16 mouse cellular contexts compared by ENCODE assay signal in genomic region chr2:74933771-74934170, GRCm38 (mm10).
DNase-seq lines count a peak whose midpoint lies in the region; ATAC-seq and TF ChIP-seq lines count a peak whose summit lies in the region.
"Had no signal": no experiment of that assay in that cellular context is flagged by ENCODE, and none has a peak within 500 bp of the region (broad histone marks: within the 10 kb centered on the region; RNA-seq: fewer than 3 reads in every experiment).

No protein-coding gene starts in this region.

- no peak for TF ChIP-seq CTCF in hindbrain, postnatal 0 days (IDR thresholded peaks at IDR 0.05; ENCODE audit: low read depth)
- no peak for TF ChIP-seq CTCF in brain, embryonic 14.5 days (IDR thresholded peaks at IDR 0.05; ENCODE audit: borderline replicate concordance, extremely low read depth, insufficient read depth, insufficient read length)

- no peaks in the 10 kb centered on the region for H3K9me3 ChIP-seq in hindbrain, postnatal 0 days (ENCODE audit: low read length)
- no peaks in the 10 kb centered on the region for H3K9me3 ChIP-seq in hindbrain, embryonic 12.5 days (replicated peaks)
- H3K9me3 ChIP-seq: heart, embryonic 15.5 days; limb, embryonic 15.5 days had no signal

- H3K4me1 ChIP-seq in hindbrain, postnatal 0 days (ENCODE audit: insufficient read depth, low read length) = peaks cover 4% of the 10 kb centered on the region; the same call in 1 of the 2 replicates
- peaks cover 2% of the 10 kb centered on the region; the same call in 1 of the 2 replicates for H3K4me1 ChIP-seq in hindbrain, embryonic 12.5 days
- H3K4me1 ChIP-seq: limb, embryonic 15.5 days had no signal

- no peak overlapping the region for H3K4me3 ChIP-seq in hindbrain, postnatal 0 days (ENCODE audit: low read length)
- H3K4me3 ChIP-seq in hindbrain, embryonic 12.5 days = no peak overlapping the region
- H3K4me3 ChIP-seq: heart, embryonic 15.5 days; limb, embryonic 15.5 days had no signal

- H3K9ac ChIP-seq in hindbrain, postnatal 0 days (replicated peaks; ENCODE audit: low read length) = no peak overlapping the region
- H3K9ac ChIP-seq in hindbrain, embryonic 12.5 days = no peak overlapping the region
- H3K9ac ChIP-seq: heart, embryonic 15.5 days; hindbrain, embryonic 14.5 days; limb, embryonic 15.5 days; liver, embryonic 14.5 days had no signal

- no peak overlapping the region for H3K27ac ChIP-seq in hindbrain, postnatal 0 days
- H3K27ac ChIP-seq in hindbrain, embryonic 12.5 days = no peak overlapping the region
- H3K27ac ChIP-seq: heart, embryonic 15.5 days; hindbrain, embryonic 14.5 days; limb, embryonic 15.5 days; liver, embryonic 14.5 days had no signal

- no peak for TF ChIP-seq POLR2A in brain, embryonic 14.5 days (IDR thresholded peaks at IDR 0.05; ENCODE audit: borderline replicate concordance, extremely low read depth, insufficient read depth, insufficient read length, poor library complexity, severe bottlenecking)

- ATAC-seq in hindbrain, postnatal 0 days = no peak
- ATAC-seq in hindbrain, embryonic 12.5 days (ENCODE audit: low FRiP score) = no peak

- WGBS in hindbrain, postnatal 0 days = 68% methylated on average over 1 of the region's 1 CpGs
- WGBS in hindbrain, embryonic 12.5 days = 94% methylated on average over 1 of the region's 1 CpGs

- H3K27me3 ChIP-seq in hindbrain, postnatal 0 days (ENCODE audit: insufficient read depth, low read length) = no peaks in the 10 kb centered on the region
- no peaks in the 10 kb centered on the region for H3K27me3 ChIP-seq in hindbrain, embryonic 12.5 days

- DNase-seq in cerebellum, postnatal 10 days = peak; percentile 68 to 70
- no peak for DNase-seq in cerebellum, adult 9-10 months
- DNase-seq in hindbrain, postnatal 0 days (ENCODE audit: low spot score) = peak; percentile 51
- DNase-seq in kidney, postnatal 14 days = peak; percentile 14
- no peak for DNase-seq in kidney, adult 18-20 months
- peak; percentile 77 for DNase-seq in brain, embryonic 14.5 days (ENCODE audit: low read depth)
- DNase-seq: adrenal gland, postnatal 25 days; cerebellum, adult 11 months; layer of hippocampus, adult 9-11 months; thymus, adult 18-20 months; thymus, postnatal 36 days had no signal

- no peak overlapping the region for H3K4me2 ChIP-seq in hindbrain, postnatal 0 days (ENCODE audit: low read depth, low read length)
- no peak overlapping the region for H3K4me2 ChIP-seq in hindbrain, embryonic 12.5 days (replicated peaks)
- H3K4me2 ChIP-seq: heart, embryonic 15.5 days; hindbrain, embryonic 14.5 days; limb, embryonic 15.5 days had no signal

- H3K36me3 ChIP-seq in hindbrain, postnatal 0 days (ENCODE audit: insufficient read depth, low read length) = no peaks in the 10 kb centered on the region
- H3K36me3 ChIP-seq in hindbrain, embryonic 12.5 days = no peaks in the 10 kb centered on the region
- H3K36me3 ChIP-seq: heart, embryonic 15.5 days; limb, embryonic 15.5 days had no signal

Comparison
In these comparisons a context has a peak if more than half of its experiments do, and no peak if none do; other contexts are left out.
1. DNase-seq: peak in cerebellum, postnatal 10 days (2 of 2), hindbrain, postnatal 0 days (single experiment), kidney, postnatal 14 days (single experiment) and brain, embryonic 14.5 days (single experiment); none in cerebellum, adult 9-10 months (single experiment) and kidney, adult 18-20 months (single experiment).